Mouse (Mus musculus): ENCODE results near the gene Olfr800.

- no peak for TF ChIP-seq CTCF (IDR thresholded peaks at IDR 0.05; ENCODE audit: extremely low read depth, insufficient read depth, low read length)
- no peak for TF ChIP-seq POLR2A (IDR thresholded peaks at IDR 0.05; ENCODE audit: extremely low read depth, insufficient read depth, low read length)
Measured at GRCm38 (mm10) chr10:129657394-129657793, at the start of gene Olfr800.

Data from cortical plate, adult 2 months (tissue).